Mouse (Mus musculus) kidney, embryonic 14.5 days (tissue): ENCODE results near the gene Dera. TPM values are rescaled to one million over a fixed set of nuclear protein-coding genes. Genes with fewer than 3 reads are reported as not detected.

ENCODE experiments used
- ATAC-seq: fragments of 200-750 bp; cut with Nextera tagmentation; 2 replicates; pipeline ENCODE4 v1.8.0; 2017; ENCODE audit warnings: moderate number of reproducible peaks, mild to moderate bottlenecking, moderate TSS enrichment, moderate library complexity; ENCODE audit not compliant: low FRiP score, low TSS enrichment
- H3K27ac ChIP-seq: fragments of 300-500 bp; sonication (generic); 2 replicates; pipeline ENCODE4 v1.5.1; 2014; ENCODE audit warnings: low read depth, mild to moderate bottlenecking, low read length, moderate library complexity, mixed read lengths
- H3K27me3 ChIP-seq: fragments of 300-500 bp; sonication (generic); 2 replicates; pipeline ENCODE4 v1.6.1; 2014; ENCODE audit warnings: mild to moderate bottlenecking, low read length; ENCODE audit not compliant: control insufficient read depth, insufficient read depth
- H3K36me3 ChIP-seq: fragments of 300-500 bp; sonication (generic); 2 replicates; pipeline ENCODE4 v1.6.1; 2014; ENCODE audit warnings: low read length, mixed read lengths; ENCODE audit not compliant: control insufficient read depth, insufficient read depth
- H3K4me1 ChIP-seq: fragments of 300-500 bp; sonication (generic); 2 replicates; pipeline ENCODE4 v1.6.1; 2014; ENCODE audit warnings: low read length, mixed read lengths; ENCODE audit not compliant: control insufficient read depth, insufficient read depth
- H3K4me2 ChIP-seq: fragments of 300-500 bp; sonication (generic); replicated peaks from 2 replicates; pipeline ENCODE4 v1.6.1; 2014; ENCODE audit warnings: low read depth, mild to moderate bottlenecking, low read length
- H3K4me3 ChIP-seq: fragments of 300-500 bp; sonication (generic); 2 replicates; pipeline ENCODE4 v1.5.1; 2014; ENCODE audit warnings: mild to moderate bottlenecking, low read length
- H3K9ac ChIP-seq: fragments of 300-500 bp; sonication (generic); 2 replicates; pipeline ENCODE4 v1.6.1; 2014; ENCODE audit warnings: low read depth, mild to moderate bottlenecking, low read length, moderate library complexity
- H3K9me3 ChIP-seq: fragments of 300-500 bp; sonication (generic); 2 replicates; pipeline ENCODE4 v1.6.1; 2016; ENCODE audit warnings: low read length; ENCODE audit not compliant: control insufficient read depth
- WGBS: fragments of 180-500 bp; shearing (Covaris S2); extraction: QIAGEN DNeasy Blood & Tissue Kit; methylation state at CpG from one replicate; pipeline ENCODE4 v1.1.7; 2014; 5-methylcytosine and 5-hydroxymethylcytosine counted together
- polyA plus RNA-seq: library from polyadenylated mRNA; unstranded; fragments of >200 nt; fragmentation: Nextera tagmentation; extraction: Ambion mirVana; gene quantifications from 2 replicates; pipeline ENCODE4 v1.2.1, GENCODE M21; 2014

Dera gene
- polyA plus RNA-seq, 1 experiment from 2014 or later = 68.7 TPM

- WGBS = 27% methylated on average over 6 of the region's 6 CpGs
- peak; percentile 52; the same call in 1 of the 2 replicates for ATAC-seq
Measured at GRCm38 (mm10) chr6:137886210-137886979, 132.0 kb downstream of the Dera start.

GRCm38 (mm10) chr6:137887258-137887657 is 132.9 kb downstream of the Dera start:
- Histone ChIP-seq H3K4me1 (no peaks in the 10 kb centered on the region), H3K4me3 (no peak overlapping the region), H3K36me3 (no peaks in the 10 kb centered on the region), H3K4me2 (no peak overlapping the region), H3K27me3 (no peaks in the 10 kb centered on the region), H3K9me3 (no peaks in the 10 kb centered on the region), H3K9ac (no peak overlapping the region), H3K27ac (no peak overlapping the region)
- WGBS = 72% methylated on average over 6 of the region's 6 CpGs
- ATAC-seq = peak; percentile 49; the same call in 1 of the 2 replicates

More at GRCm38 (mm10) chr6:137886210-137886979, 132.0 kb downstream of the Dera start:
- Histone ChIP-seq H3K4me3 (no peak overlapping the region), H3K36me3 (no peaks in the 10 kb centered on the region), H3K27ac (peak overlapping the region; percentile 42; the same call in 1 of the 2 replicates), H3K4me1 (no peaks in the 10 kb centered on the region), H3K4me2 (no peak overlapping the region), H3K9ac (no peak overlapping the region), H3K9me3 (no peaks in the 10 kb centered on the region), H3K27me3 (no peaks in the 10 kb centered on the region)

- H3K36me3 ChIP-seq = no peaks in the 10 kb centered on the region
Measured at GRCm38 (mm10) chr6:137897671-137898070, 143.3 kb downstream of the Dera start.

GRCm38 (mm10) chr6:137901255-137901654 is 146.9 kb downstream of the Dera start:
- Histone ChIP-seq H3K36me3 (no peaks in the 10 kb centered on the region), H3K9ac (no peak overlapping the region), H3K4me1 (no peaks in the 10 kb centered on the region), H3K4me3 (no peak overlapping the region), H3K9me3 (no peaks in the 10 kb centered on the region), H3K27ac (no peak overlapping the region), H3K4me2 (no peak overlapping the region), H3K27me3 (no peaks in the 10 kb centered on the region)
- ATAC-seq = no peak
- 86% methylated on average over 5 of the region's 5 CpGs for WGBS

More at GRCm38 (mm10) chr6:137897671-137898070, 143.3 kb downstream of the Dera start:
- Histone ChIP-seq H3K27me3 (no peaks in the 10 kb centered on the region), H3K4me1 (no peaks in the 10 kb centered on the region), H3K4me3 (no peak overlapping the region), H3K9me3 (no peaks in the 10 kb centered on the region), H3K27ac (no peak overlapping the region), H3K4me2 (no peak overlapping the region), H3K9ac (no peak overlapping the region)
- ATAC-seq = no peak

Other genes starting within 250 kb of the Dera start
- 16.0 and 28.5 TPM in 2 replicates for gene Eps8, start 99.7 kb upstream of the Dera start, polyA plus RNA-seq
- gene Strap, start 19.5 kb upstream of the Dera start, polyA plus RNA-seq = 198 and 200 TPM in 2 replicates